Mouse (Mus musculus): ENCODE data around the gene Draxin. TPM values are rescaled to one million over a fixed set of nuclear protein-coding genes. Genes with fewer than 3 reads are reported as not detected.

The Draxin gene
- polyA plus RNA-seq, 1 experiment, result 0.24 TPM

DNA sequence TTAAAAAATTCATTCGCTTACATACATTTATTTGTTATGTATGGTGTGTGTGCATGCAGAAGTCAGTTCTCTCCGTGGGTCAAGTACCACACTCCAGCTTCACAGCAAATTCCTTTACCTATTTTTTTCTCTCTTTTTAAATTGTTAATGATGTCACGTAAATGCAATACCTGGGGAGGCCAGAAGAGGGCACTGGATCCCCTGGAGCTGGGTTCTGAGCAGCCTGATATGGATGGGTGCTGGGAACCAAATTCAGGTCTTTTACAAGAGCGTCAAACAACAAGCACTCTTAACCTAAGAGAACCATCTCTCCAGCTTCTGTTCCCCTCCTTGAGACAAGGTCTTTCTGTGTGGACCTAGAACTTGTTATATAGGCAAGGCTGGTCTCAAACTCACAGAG lies 13.8 kb downstream of the Draxin start:
- no peaks in the 10 kb centered on the region for H3K36me3 ChIP-seq (ENCODE audit: control insufficient read depth, insufficient read depth, low read length)
- H3K4me1 ChIP-seq (ENCODE audit: control insufficient read depth, insufficient read depth, insufficient read length, low read length), result peaks cover 2% of the 10 kb centered on the region; the same call in 1 of the 2 replicates
- H3K4me3 ChIP-seq (ENCODE audit: low read depth, low read length), result no peak overlapping the region
- peak; percentile 36; the same call in 1 of the 2 replicates for TF ChIP-seq CTCF (IDR thresholded peaks at IDR 0.05; ENCODE audit: extremely low read depth, insufficient read length, insufficient replicate concordance, low read depth, low read length)
- TF ChIP-seq POLR2A (IDR thresholded peaks at IDR 0.05; ENCODE audit: low read depth, low read length), result no peak
- no peaks in the 10 kb centered on the region for H3K27me3 ChIP-seq (ENCODE audit: control insufficient read depth, insufficient read depth, low read length)
- H3K27ac ChIP-seq (ENCODE audit: insufficient read depth, low read depth, low read length), result no peak overlapping the region
- WGBS, result 81% methylated on average over 4 of the region's 4 CpGs

DNA sequence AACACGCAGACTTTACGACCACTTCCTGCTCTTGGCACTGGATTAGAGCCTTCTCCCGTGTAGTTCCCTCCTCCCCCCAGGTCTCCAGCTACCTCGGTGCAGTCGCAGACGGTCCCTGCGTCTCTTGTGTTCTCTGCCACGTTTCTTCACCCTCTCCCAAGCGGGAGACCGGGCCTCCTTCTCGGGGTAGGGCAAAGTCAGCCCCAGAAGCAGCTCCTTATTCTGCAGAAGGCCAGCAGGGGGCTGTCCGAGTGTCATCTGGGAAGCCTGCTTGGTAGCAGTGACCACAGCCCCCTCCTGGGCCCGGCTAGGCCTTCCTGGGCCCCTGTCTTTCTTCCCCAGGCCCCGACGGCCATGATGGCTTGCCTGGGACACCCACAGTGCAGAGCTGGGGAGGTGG lies 15.0 kb downstream of the Draxin start:
- H3K36me3 ChIP-seq (ENCODE audit: control insufficient read depth, insufficient read depth, low read length), result no peaks in the 10 kb centered on the region
- H3K4me3 ChIP-seq (ENCODE audit: low read depth, low read length), result no peak overlapping the region
- H3K4me1 ChIP-seq (ENCODE audit: control insufficient read depth, insufficient read depth, insufficient read length, low read length), result peaks cover 2% of the 10 kb centered on the region; the same call in 1 of the 2 replicates
- H3K27me3 ChIP-seq (ENCODE audit: control insufficient read depth, insufficient read depth, low read length), result no peaks in the 10 kb centered on the region
- WGBS, result 4% methylated on average over 15 of the region's 15 CpGs
- TF ChIP-seq CTCF (IDR thresholded peaks at IDR 0.05; ENCODE audit: extremely low read depth, insufficient read length, insufficient replicate concordance, low read depth, low read length), result peak; percentile 30; the same call in 1 of the 2 replicates
- TF ChIP-seq POLR2A (IDR thresholded peaks at IDR 0.05; ENCODE audit: low read depth, low read length), result no peak
- H3K27ac ChIP-seq (ENCODE audit: insufficient read depth, low read depth, low read length), result no peak overlapping the region

DNA sequence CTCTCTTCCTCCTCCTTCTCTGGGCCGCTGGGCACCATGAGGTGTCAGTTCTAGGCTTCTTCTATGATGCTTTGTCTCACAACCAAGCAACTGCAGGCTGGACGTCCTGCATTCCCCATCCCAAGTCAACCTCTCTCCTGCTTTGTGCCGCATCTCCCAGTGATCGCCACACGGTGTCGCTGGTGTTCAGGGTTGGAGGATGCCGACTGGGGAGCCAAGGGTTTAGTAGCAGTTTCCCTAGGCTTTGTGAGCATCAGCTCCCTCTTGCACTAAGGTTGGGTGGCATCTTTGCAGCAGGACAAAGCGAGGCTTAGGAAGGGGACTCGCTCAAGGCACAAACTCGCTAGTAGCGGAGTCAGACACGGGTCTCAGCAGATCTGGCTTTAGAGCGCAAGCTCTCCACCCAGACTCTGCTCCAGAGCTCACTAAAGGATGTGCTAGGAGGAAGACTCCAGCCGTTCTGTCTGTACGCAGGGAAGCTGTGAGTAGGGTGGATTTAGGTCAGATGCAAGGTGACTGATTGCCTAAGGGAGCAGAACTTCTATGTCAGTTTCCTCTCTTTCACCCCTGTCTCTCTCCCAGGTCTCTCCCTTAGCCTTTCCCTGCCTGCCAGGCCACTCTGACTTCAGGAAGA lies 15.6 kb downstream of the Draxin start:
- peaks cover 2% of the 10 kb centered on the region; the same call in 1 of the 2 replicates for H3K4me1 ChIP-seq (ENCODE audit: control insufficient read depth, insufficient read depth, insufficient read length, low read length)
- H3K36me3 ChIP-seq (ENCODE audit: control insufficient read depth, insufficient read depth, low read length), result no peaks in the 10 kb centered on the region
- H3K27me3 ChIP-seq (ENCODE audit: control insufficient read depth, insufficient read depth, low read length), result no peaks in the 10 kb centered on the region
- TF ChIP-seq CTCF (IDR thresholded peaks at IDR 0.05; ENCODE audit: extremely low read depth, insufficient read length, insufficient replicate concordance, low read depth, low read length) (peak; percentile 99), POLR2A (IDR thresholded peaks at IDR 0.05; ENCODE audit: low read depth, low read length) (no peak)
- WGBS, result 6% methylated on average over 15 of the region's 15 CpGs
- no peak overlapping the region for H3K4me3 ChIP-seq (ENCODE audit: low read depth, low read length)
- H3K27ac ChIP-seq (ENCODE audit: insufficient read depth, low read depth, low read length), result no peak overlapping the region

DNA sequence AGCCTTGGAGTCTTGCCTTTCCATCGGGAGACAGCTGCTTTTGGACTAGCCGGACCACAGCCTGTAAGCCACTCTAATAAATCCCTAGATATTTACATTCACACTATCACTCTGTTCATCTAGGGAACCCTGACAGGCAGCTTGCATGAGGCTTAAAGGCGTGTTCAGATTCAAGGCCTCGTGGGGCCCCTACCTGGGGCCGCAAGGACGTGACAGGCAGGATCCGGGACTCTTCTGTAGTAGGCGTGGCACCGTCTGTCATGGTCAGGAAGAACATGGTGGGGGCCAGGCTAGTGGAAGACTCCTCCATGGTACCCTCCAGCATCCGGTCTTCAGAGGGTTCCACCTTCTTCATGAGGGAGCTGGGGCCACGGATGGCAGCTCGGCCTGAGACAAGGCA lies 18.0 kb downstream of the Draxin start:
- Histone ChIP-seq H3K4me1 (ENCODE audit: control insufficient read depth, insufficient read depth, insufficient read length, low read length) (peaks cover 2% of the 10 kb centered on the region; the same call in 1 of the 2 replicates), H3K27ac (ENCODE audit: insufficient read depth, low read depth, low read length) (no peak overlapping the region), H3K36me3 (ENCODE audit: control insufficient read depth, insufficient read depth, low read length) (no peaks in the 10 kb centered on the region), H3K27me3 (ENCODE audit: control insufficient read depth, insufficient read depth, low read length) (no peaks in the 10 kb centered on the region), H3K4me3 (ENCODE audit: low read depth, low read length) (no peak overlapping the region)
- WGBS, result 37% methylated on average over 12 of the region's 12 CpGs
- no peak for TF ChIP-seq POLR2A (IDR thresholded peaks at IDR 0.05; ENCODE audit: low read depth, low read length)

DNA sequence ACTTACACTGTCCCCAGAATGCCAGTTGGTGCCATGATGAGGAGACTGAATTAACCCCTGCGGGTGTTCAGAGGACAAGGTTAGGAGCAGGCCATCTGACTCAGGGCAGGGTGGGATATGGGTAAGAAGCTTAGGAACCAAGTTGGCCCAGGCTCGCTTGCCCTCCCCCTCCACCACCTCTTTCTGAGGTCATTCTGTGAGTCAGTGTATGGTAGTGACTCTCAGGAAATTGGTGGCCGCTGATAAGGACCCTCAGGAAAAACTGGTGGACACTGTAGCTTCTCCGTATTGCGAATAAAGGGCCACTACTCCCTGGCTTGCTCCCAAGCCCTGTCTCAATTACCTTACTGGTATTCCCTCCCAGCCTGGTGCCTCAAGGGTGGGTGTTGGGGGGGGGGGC lies 21.3 kb downstream of the Draxin start:
- Histone ChIP-seq H3K27ac (ENCODE audit: insufficient read depth, low read depth, low read length) (no peak overlapping the region), H3K27me3 (ENCODE audit: control insufficient read depth, insufficient read depth, low read length) (no peaks in the 10 kb centered on the region), H3K4me1 (ENCODE audit: control insufficient read depth, insufficient read depth, insufficient read length, low read length) (no peaks in the 10 kb centered on the region; the same call in 1 of the 2 replicates), H3K4me3 (ENCODE audit: low read depth, low read length) (no peak overlapping the region), H3K36me3 (ENCODE audit: control insufficient read depth, insufficient read depth, low read length) (no peaks in the 10 kb centered on the region)
- 74% methylated on average over 5 of the region's 5 CpGs for WGBS
- no peak for TF ChIP-seq POLR2A (IDR thresholded peaks at IDR 0.05; ENCODE audit: low read depth, low read length)
- TF ChIP-seq CTCF (IDR thresholded peaks at IDR 0.05; ENCODE audit: extremely low read depth, insufficient read length, insufficient replicate concordance, low read depth, low read length), result no peak

DNA sequence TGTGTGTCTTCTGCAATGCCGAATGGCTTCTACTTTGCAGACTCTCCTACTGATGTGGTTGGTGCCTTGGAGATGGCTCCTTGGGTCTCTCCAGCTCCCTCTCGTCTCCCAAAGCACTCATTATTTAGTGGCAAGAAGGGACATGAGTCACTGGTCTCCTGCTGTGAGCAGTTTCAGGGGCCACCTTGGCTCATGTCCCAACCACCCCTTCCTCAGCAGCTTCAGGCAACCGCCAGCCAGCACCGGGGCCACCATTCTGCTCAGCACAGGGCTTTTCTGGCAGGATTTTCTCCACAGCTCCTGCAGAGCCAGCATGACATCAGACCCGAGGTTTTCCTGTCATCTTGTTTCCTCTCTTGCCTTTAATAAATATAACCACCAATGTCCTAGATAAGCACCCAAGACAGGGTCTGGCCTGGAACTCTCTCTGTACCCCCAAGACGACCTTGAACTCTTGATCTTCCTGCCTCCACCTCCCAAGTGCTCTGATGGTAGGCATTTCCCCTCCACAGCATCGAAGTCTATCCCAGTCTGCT lies 21.9 kb downstream of the Draxin start:
- no peaks in the 10 kb centered on the region; the same call in 1 of the 2 replicates for H3K4me1 ChIP-seq (ENCODE audit: control insufficient read depth, insufficient read depth, insufficient read length, low read length)
- H3K27me3 ChIP-seq (ENCODE audit: control insufficient read depth, insufficient read depth, low read length), result no peaks in the 10 kb centered on the region
- H3K36me3 ChIP-seq (ENCODE audit: control insufficient read depth, insufficient read depth, low read length), result no peaks in the 10 kb centered on the region
- 49% methylated on average over 7 of the region's 7 CpGs for whole genome bisulfite sequencing
- H3K27ac ChIP-seq (ENCODE audit: insufficient read depth, low read depth, low read length), result no peak overlapping the region
- TF ChIP-seq POLR2A (IDR thresholded peaks at IDR 0.05; ENCODE audit: low read depth, low read length), result no peak
- no peak for TF ChIP-seq CTCF (IDR thresholded peaks at IDR 0.05; ENCODE audit: extremely low read depth, insufficient read length, insufficient replicate concordance, low read depth, low read length)
- no peak overlapping the region for H3K4me3 ChIP-seq (ENCODE audit: low read depth, low read length)

DNA sequence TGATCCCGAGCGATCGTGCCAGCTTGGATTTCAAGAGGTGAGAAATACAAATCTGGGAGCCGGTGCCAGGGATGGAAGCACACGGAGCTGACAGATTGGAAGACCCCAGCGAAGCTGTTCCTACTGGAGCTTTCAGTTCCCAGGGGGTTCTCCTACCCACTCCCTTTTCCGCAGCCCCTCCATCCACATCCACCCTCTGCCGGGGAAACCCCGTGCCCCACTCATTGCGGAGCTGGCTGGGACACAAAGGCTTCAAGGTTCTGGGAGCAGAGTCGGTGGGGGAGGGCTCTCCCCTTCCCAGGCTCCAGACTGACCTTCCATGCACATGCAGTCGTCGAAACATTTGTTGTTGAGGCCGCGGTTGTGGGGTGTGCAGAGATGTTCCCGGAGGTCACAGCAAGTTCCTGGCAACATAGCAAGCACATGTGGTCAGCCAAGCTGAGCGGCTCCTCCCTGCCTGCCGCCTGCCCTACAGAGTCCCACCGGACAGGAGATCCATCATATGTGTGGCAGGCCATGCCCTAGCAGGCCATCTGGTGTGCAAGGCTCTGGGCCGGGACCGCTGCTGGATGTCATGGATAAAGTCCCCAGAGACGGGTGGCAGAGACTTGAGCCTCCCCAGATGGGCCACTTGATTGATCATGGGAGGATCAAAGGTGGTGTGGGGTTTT lies 22.7 kb downstream of the Draxin start:
- no peaks in the 10 kb centered on the region; the same call in 1 of the 2 replicates for H3K4me1 ChIP-seq (ENCODE audit: control insufficient read depth, insufficient read depth, insufficient read length, low read length)
- H3K36me3 ChIP-seq (ENCODE audit: control insufficient read depth, insufficient read depth, low read length), result no peaks in the 10 kb centered on the region
- no peaks in the 10 kb centered on the region for H3K27me3 ChIP-seq (ENCODE audit: control insufficient read depth, insufficient read depth, low read length)
- no peak overlapping the region for H3K4me3 ChIP-seq (ENCODE audit: low read depth, low read length)
- H3K27ac ChIP-seq (ENCODE audit: insufficient read depth, low read depth, low read length), result no peak overlapping the region
- no peak for TF ChIP-seq POLR2A (IDR thresholded peaks at IDR 0.05; ENCODE audit: low read depth, low read length)
- no peak for TF ChIP-seq CTCF (IDR thresholded peaks at IDR 0.05; ENCODE audit: extremely low read depth, insufficient read length, insufficient replicate concordance, low read depth, low read length)
- 50% methylated on average over 22 of the region's 22 CpGs for WGBS

All from small intestine, adult 2 months (tissue).